6 mouse cellular contexts compared by ENCODE assay signal in genomic region chr19:29008069-29008706, GRCm38 (mm10). TPM values are rescaled to one million over a fixed set of nuclear protein-coding genes. Genes with fewer than 3 reads are reported as not detected.
"Had no signal": no experiment of that assay in that cellular context is flagged by ENCODE, and none has a peak within 500 bp of the region (broad histone marks: within the 10 kb centered on the region; RNA-seq: fewer than 3 reads in every experiment).

No protein-coding gene starts in this region.

- DNase-seq: kidney, postnatal 10 days; kidney, postnatal 4 days; lung, adult 2 months; lung, postnatal 36 days; thymus, postnatal 4 days had no signal

RNA-seq across cellular contexts. Expression of gene 4430402I18Rik, which starts 40.6 kb away (rescaled TPM):
- total RNA-seq: neutrophil, adult 5-6 weeks had no signal
